Mouse (Mus musculus): ENCODE data around the gene Hist1h2ab. TPM values are rescaled to one million over a fixed set of nuclear protein-coding genes. Genes with fewer than 3 reads are reported as not detected.

Hist1h2ab gene
- not detected for polyA plus RNA-seq (2017; shearing (Covaris generic))

DNA sequence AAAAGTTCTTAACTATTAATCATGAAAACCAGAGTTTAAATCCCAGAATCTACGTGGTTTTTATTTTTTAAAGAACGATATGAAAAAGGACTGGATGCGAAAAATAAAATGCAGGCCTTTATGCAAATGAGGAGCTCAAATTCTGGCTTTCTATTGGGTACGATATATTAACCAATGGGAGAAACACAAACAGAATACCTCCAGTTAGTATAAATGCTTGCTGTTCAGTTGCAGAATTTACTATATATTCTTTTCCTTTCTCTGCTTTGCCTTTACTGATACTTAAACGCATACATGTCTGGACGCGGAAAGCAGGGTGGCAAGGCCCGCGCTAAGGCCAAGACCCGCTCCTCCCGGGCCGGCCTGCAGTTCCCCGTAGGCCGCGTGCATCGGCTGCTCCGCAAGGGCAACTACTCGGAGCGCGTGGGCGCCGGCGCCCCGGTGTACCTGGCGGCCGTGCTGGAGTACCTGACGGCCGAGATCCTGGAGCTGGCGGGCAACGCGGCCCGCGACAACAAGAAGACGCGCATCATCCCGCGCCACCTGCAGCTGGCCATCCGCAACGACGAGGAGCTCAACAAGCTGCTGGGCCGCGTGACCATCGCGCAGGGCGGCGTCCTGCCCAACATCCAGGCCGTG lies at the start of gene Hist1h2ab:
Gene Hist1h2ab, plus strand, starts transcription at position 288 of the 639 bp plus-strand sequence.

DNA sequence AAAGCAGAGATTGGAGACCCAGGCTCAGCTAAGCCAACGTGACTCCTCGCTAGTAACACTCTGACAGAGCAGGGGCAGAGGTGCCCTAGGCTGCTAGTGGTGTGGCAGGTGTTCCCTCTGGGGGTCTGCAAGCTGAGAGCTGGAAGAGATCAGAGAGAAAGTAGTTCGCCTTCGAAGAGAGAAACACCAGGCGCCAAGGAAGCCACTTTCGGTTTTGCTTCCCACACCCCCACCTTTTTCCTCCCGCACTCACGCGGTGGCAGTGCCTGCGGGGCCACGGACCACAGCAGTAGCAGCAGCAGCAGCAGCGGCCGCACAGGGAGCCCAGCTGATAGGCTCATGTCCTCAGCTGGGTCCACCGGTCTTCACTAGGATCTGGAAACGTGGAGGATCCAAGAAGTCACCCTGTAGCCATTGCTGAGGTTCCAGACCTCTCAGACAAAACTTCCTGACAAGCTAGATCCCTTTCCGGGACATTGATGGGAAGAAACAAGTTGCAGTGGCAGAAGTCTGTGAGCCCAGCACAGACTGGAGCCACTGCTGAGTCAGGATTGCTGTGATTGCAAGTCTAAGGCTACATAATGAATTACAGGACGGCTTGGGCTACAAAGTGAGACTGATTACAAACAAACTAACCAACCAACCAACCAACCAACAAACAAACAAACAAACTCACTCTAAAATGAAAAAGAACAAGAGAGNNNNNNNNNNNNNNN lies 40.4 kb upstream of the Hist1h2ab start, which contains the start of gene Hfe:
Gene Hfe, minus strand, starts transcription at position 481 of the 716 bp plus-strand sequence.

DNA sequence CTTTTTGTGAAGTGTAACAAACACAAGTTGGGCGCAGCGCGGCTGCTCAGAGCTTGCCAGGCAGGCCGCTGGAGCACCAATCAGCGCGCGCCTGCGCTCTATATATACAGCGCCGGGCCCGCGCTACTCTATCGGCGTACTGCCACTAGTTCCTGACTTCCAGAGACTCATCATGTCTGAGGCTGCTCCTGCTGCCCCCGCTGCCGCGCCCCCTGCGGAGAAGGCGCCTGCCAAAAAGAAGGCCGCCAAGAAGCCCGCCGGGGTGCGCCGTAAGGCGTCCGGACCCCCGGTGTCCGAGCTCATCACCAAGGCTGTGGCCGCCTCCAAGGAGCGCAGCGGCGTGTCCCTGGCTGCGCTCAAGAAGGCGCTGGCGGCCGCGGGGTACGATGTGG lies 12.3 kb upstream of the Hist1h2ab start, which contains the start of gene Hist1h1c:
Gene Hist1h1c, plus strand, starts transcription at position 132 of the 392 bp plus-strand sequence.

DNA sequence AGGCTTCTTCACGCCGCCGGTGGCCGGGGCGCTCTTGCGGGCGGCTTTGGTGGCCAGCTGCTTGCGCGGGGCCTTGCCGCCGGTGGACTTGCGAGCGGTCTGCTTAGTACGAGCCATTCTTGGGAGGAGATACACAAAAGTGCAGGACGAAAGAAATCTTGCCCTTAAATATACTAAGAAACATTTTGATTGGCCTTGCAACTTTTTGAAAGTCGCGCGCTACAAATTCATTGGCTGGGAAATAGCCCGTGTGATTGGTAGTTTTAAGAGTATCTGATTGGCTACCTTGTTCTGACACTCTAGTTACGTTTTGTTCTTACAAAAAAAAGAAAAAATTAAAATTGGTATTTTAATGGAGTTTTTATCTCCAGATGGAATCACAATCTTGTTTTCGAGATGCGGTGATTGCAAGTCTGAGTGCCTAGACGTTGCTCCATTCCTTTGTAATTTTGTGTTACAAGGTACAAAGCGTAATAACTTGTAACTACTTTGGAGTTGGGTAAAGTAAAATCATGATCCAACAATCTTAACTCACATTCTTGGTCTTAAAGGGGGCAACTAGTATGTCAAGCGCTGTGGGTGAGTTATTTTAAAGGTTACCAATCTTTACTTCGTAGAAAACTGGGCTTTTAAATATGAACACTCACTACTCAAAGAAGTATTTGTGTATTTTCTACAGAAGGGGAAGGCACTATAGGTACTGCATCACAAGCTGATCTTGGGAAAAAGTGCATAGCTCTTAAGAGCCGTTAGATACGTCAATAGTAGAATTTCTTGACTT lies 5.4 kb upstream of the Hist1h2ab start, which contains the start of gene Hist1h3c:
Gene Hist1h3c, minus strand, starts transcription at position 222 of the 781 bp plus-strand sequence.

DNA sequence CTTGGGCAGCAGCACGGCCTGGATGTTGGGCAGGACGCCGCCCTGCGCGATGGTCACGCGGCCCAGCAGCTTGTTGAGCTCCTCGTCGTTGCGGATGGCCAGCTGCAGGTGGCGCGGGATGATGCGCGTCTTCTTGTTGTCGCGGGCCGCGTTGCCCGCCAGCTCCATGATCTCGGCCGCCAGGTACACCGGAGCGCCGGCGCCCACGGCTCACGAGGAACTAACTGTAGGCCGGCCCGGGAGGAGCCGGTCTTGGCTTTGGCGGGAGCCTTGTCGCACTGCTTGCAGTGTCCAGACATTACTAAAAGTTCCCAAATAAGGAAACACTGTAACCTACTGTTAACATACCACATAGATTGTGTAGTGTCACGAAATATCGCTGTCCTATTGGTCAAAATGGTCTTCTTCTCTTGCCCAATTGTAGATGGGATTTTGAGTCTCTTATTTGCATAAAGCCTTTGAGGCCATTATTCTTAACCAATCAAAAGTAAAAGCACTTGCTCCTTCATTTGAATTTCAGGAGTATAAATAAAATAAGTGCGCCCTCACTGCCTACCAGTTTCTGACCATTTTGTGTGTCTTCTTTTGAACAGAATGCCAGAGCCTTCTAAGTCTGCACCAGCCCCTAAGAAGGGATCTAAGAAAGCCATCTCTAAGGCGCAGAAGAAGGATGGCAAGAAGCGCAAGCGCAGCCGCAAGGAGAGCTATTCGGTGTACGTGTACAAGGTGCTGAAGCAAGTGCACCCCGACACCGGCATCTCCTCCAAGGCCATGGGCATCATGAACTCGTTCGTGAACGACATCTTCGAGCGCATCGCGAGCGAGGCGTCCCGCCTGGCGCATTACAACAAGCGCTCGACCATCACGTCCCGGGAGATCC lies 4.5 kb upstream of the Hist1h2ab start, which contains the start of gene Hist1h2bb:
Gene Hist1h2bb, plus strand, starts transcription at position 534 of the 880 bp plus-strand sequence.

DNA sequence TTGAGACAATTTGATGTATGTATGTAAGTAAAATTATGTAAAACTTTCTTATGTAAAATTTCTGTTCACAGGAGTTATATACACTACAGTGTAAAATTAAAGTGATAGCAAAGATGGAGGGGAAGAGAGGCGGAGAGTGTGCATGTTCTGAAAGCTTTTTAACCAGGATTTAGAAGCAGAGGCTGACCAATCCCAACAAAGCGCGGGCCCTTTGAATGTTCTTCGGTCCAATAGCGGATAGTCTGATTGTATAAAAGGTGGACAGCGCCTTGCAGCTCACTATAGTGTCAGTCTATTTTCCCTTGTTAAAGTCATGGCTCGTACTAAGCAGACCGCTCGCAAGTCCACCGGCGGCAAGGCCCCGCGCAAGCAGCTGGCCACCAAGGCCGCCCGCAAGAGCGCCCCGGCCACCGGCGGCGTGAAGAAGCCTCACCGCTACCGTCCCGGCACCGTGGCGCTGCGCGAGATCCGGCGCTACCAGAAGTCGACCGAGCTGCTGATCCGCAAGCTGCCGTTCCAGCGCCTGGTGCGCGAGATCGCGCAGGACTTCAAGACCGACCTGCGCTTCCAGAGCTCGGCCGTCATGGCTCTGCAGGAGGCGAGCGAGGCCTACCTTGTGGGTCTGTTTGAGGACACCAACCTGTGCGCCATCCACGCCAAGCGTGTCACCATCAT lies 1.3 kb downstream of the Hist1h2ab start, which contains the start of gene Hist1h3b:
Gene Hist1h3b, plus strand, starts transcription at position 201 of the 675 bp plus-strand sequence.

DNA sequence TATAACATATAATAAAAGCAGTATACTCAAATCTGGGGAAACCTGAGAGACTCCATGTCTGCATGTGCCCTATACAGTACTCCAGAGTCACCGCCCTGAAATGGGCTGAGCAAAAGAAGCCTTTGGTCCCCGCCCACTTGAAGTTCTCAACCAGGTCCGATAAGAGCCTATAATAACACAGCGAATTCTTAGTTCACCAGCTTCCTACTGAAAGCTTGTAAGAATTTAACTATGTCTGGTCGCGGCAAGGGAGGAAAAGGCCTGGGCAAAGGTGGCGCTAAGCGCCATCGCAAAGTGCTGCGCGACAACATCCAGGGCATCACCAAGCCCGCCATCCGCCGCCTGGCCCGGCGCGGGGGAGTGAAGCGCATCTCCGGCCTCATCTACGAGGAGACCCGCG lies 5.9 kb downstream of the Hist1h2ab start, which contains the start of gene Hist1h4b:
Gene Hist1h4b, plus strand, starts transcription at position 224 of the 400 bp plus-strand sequence.

DNA sequence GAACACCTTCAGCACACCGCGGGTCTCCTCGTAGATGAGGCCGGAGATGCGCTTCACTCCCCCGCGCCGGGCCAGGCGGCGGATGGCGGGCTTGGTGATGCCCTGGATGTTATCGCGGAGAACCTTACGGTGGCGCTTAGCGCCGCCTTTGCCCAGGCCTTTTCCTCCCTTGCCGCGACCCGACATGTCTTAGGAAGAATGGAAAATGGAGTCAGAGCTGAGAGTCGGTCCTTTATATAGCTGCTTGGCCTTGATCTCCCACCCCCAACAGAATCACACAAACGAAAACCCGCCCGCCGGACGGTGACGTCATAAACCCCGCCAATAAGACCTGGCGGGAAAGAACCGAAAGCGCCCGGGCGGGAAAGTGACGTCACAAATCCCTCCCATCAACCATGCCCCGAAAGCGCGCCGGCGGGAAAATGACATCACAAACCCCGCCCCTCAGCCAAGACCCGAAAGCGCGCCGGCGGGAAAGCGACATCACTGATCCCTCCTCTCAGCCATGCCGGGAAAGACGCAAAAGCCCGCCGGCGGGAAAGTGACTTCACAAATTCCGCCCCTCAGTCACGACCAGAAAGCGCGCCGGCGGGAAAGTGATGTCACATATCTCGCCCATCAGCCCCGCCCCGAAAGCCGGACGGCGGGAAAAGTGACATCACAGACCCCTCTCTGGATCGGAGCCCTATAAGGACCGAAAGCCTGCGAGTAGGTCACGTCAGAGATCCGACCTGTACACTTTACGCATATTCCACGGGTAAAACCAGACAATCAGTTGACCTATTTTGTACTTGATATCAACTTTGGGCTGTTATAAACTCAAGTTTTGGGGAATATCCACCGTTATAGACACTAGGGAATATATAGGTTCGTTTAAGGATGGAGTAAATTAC lies 10.3 kb downstream of the Hist1h2ab start, which contains the start of gene Hist1h4a:
Gene Hist1h4a, minus strand, starts transcription at position 259 of the 893 bp plus-strand sequence.

DNA sequence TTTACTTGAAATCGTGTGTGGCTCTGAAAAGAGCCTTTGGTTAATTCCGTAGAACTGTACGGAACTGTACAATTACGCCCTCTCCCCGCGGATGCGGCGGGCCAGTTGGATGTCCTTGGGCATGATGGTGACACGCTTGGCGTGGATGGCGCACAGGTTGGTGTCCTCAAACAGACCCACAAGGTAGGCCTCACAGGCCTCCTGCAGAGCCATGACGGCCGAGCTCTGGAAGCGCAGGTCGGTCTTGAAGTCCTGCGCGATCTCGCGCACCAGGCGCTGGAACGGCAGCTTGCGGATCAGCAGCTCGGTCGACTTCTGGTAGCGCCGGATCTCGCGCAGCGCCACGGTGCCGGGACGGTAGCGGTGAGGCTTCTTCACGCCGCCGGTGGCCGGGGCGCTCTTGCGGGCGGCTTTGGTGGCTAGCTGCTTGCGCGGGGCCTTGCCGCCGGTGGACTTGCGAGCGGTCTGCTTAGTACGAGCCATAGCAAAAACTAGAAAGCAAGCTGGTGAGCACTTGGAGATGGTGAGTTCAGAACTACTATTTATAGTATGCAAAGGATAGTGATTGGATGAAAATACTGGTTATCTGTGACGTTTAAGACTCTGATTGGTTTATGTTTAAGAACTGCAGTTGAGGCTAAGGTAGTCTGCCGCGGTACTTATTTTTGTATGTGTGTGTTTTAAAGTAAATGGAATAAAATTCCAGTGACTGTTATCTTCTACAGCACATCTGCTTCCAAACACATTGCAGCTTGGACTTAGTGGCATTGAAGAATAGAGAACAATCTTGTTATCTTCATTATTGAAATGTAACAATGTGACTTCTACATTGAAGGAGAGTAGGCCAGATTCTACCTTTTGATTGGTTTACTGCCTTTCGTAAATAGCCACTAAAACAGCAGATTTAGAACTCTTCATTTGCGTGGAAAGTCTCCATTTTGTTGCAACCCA lies 11.2 kb downstream of the Hist1h2ab start, which contains the start of gene Hist1h3a:
Gene Hist1h3a, minus strand, starts transcription at position 516 of the 951 bp plus-strand sequence.

DNA sequence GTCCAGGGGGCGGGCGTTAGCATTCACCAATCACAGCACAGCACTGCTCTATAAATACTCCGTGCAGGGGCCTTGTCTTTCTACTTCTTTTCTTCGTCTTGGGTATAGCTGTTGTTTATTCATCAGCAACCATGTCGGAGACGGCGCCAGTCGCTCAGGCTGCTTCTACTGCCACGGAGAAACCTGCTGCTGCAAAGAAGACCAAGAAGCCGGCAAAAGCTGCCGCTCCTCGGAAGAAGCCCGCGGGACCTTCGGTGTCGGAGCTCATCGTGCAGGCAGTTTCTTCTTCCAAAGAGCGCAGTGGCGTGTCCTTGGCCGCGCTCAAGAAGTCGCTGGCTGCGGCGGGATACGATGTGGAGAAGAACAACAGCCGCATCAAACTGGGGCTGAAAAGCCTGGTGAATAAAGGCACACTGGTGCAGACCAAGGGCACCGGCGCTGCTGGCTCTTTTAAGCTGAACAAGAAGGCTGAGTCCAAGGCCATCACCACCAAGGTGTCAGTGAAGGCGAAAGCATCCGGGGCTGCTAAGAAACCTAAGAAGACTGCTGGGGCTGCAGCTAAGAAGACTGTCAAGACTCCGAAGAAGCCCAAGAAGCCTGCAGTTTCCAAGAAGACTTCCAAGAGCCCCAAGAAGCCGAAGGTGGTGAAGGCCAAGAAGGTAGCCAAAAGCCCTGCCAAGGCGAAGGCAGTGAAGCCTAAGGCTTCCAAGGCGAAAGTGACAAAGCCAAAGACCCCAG lies 12.8 kb downstream of the Hist1h2ab start, which contains the start of gene Hist1h1a:
Gene Hist1h1a, plus strand, starts transcription at position 81 of the 738 bp plus-strand sequence.

DNA sequence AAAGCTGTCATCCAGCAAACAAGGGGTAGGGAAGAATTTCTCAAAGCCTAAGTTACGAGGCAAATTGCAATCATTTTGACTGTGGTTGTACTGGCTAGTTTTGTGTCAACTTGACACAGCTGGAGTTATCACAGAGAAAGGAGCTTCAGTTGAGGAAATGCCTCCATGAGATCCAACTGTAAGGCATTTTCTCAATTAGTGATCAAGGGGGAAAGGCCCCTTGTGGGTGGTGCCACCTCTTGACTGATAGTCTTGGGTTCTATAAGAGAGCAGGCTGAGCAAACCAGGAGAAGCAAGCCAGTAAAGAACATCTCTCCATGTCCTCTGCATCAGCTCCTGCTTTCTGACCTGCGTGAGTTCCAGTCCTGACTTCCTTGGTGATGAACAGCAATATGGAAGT lies 18.7 kb downstream of the Hist1h2ab start, which contains the start of gene Trim38:
Gene Trim38, plus strand, starts transcription at position 301 of the 400 bp plus-strand sequence.

Other genes with a start within 250 kb of the Hist1h2ab start
- 5.4 TPM for gene Hist1h4h, start 220.1 kb upstream of the Hist1h2ab start, polyA plus RNA-seq (2017; shearing (Covaris generic))
- not detected for gene Hist1h2af, start 217.2 kb upstream of the Hist1h2ab start, polyA plus RNA-seq (2017; shearing (Covaris generic))
- not detected for gene Hist1h3g, start 215.7 kb upstream of the Hist1h2ab start, polyA plus RNA-seq (2017; shearing (Covaris generic))
- gene Hist1h2bh, start 207.7 kb upstream of the Hist1h2ab start, polyA plus RNA-seq (2017; shearing (Covaris generic)) = 0.53 TPM
- gene Hist1h3f, start 207.1 kb upstream of the Hist1h2ab start, polyA plus RNA-seq (2017; shearing (Covaris generic)) = 0.29 TPM
- gene Hist1h4f, start 199.5 kb upstream of the Hist1h2ab start, polyA plus RNA-seq (2017; shearing (Covaris generic)) = 1.1 TPM
- gene Hist1h1d, start 197.9 kb upstream of the Hist1h2ab start, polyA plus RNA-seq (2017; shearing (Covaris generic)) = 0.20 TPM
- 0.83 TPM for gene Hist1h3e, start 188.8 kb upstream of the Hist1h2ab start, polyA plus RNA-seq (2017; shearing (Covaris generic))
- gene Hist1h2ae, start 179.9 kb upstream of the Hist1h2ab start, polyA plus RNA-seq (2017; shearing (Covaris generic)) = 0.97 TPM
- 2.8 TPM for gene Hist1h2bg, start 179.7 kb upstream of the Hist1h2ab start, polyA plus RNA-seq (2017; shearing (Covaris generic))
- not detected for gene Hist1h2bf, start 176.9 kb upstream of the Hist1h2ab start, polyA plus RNA-seq (2017; shearing (Covaris generic))
- gene Hist1h2ad, start 176.7 kb upstream of the Hist1h2ab start, polyA plus RNA-seq (2017; shearing (Covaris generic)) = not detected
- not detected for gene Hist1h3d, start 175.4 kb upstream of the Hist1h2ab start, polyA plus RNA-seq (2017; shearing (Covaris generic))
- 36.0 TPM for gene Hist1h4d, start 169.5 kb upstream of the Hist1h2ab start, polyA plus RNA-seq (2017; shearing (Covaris generic))
- 2.7 TPM for gene Hist1h2be, start 130.0 kb upstream of the Hist1h2ab start, polyA plus RNA-seq (2017; shearing (Covaris generic))
- gene Hist1h1e, start 128.6 kb upstream of the Hist1h2ab start, polyA plus RNA-seq (2017; shearing (Covaris generic)) = 6.7 TPM
- 0.36 TPM for gene Hist1h2ac, start 67.2 kb upstream of the Hist1h2ab start, polyA plus RNA-seq (2017; shearing (Covaris generic))
- gene Hist1h2bc, start 66.9 kb upstream of the Hist1h2ab start, polyA plus RNA-seq (2017; shearing (Covaris generic)) = 6.1 TPM
- not detected for gene Hist1h1t, start 55.3 kb upstream of the Hist1h2ab start, polyA plus RNA-seq (2017; shearing (Covaris generic))
- gene Hist1h4c, start 52.7 kb upstream of the Hist1h2ab start, polyA plus RNA-seq (2017; shearing (Covaris generic)) = 3.7 TPM
- 0.92 TPM for gene Hfe, start 40.3 kb upstream of the Hist1h2ab start, polyA plus RNA-seq (2017; shearing (Covaris generic))
- gene Hist1h1c, start 12.3 kb upstream of the Hist1h2ab start, polyA plus RNA-seq (2017; shearing (Covaris generic)) = 11.3 TPM
- gene Hist1h3c, start 5.5 kb upstream of the Hist1h2ab start, polyA plus RNA-seq (2017; shearing (Covaris generic)) = not detected
- gene Hist1h2bb, start 4.4 kb upstream of the Hist1h2ab start, polyA plus RNA-seq (2017; shearing (Covaris generic)) = 0.86 TPM
- 0.67 TPM for gene Hist1h3b, start 1.1 kb downstream of the Hist1h2ab start, polyA plus RNA-seq (2017; shearing (Covaris generic))
- gene Hist1h4b, start 5.9 kb downstream of the Hist1h2ab start, polyA plus RNA-seq (2017; shearing (Covaris generic)) = 9.6 TPM
- gene Hist1h4a, start 10.1 kb downstream of the Hist1h2ab start, polyA plus RNA-seq (2017; shearing (Covaris generic)) = not detected
- 1.6 TPM for gene Hist1h3a, start 11.3 kb downstream of the Hist1h2ab start, polyA plus RNA-seq (2017; shearing (Covaris generic))
- gene Hist1h1a, start 12.5 kb downstream of the Hist1h2ab start, polyA plus RNA-seq (2017; shearing (Covaris generic)) = 1.3 TPM
- not detected for gene Trim38, start 18.8 kb downstream of the Hist1h2ab start, polyA plus RNA-seq (2017; shearing (Covaris generic))
- gene Slc17a2, start 55.9 kb downstream of the Hist1h2ab start, polyA plus RNA-seq (2017; shearing (Covaris generic)) = not detected
- gene Slc17a3, start 88.3 kb downstream of the Hist1h2ab start, polyA plus RNA-seq (2017; shearing (Covaris generic)) = not detected
- not detected for gene Slc17a1, start 116.6 kb downstream of the Hist1h2ab start, polyA plus RNA-seq (2017; shearing (Covaris generic))
- gene Slc17a4, start 163.9 kb downstream of the Hist1h2ab start, polyA plus RNA-seq (2017; shearing (Covaris generic)) = not detected
- not detected for gene Hist1h2ba, start 183.0 kb downstream of the Hist1h2ab start, polyA plus RNA-seq (2017; shearing (Covaris generic))
- not detected for gene Hist1h2aa, start 183.3 kb downstream of the Hist1h2ab start, polyA plus RNA-seq (2017; shearing (Covaris generic))
- gene Scgn, start 240.1 kb downstream of the Hist1h2ab start, polyA plus RNA-seq (2017; shearing (Covaris generic)) = not detected